Mouse (Mus musculus) E14TG2a.4 (cell line): ENCODE results near the gene Pde4d.

ENCODE experiments used
- CTCF ChIP-seq: conservative IDR thresholded peaks from 2 replicates; pipeline ENCODE4 v1.5.1; 2014; ENCODE audit warnings: low read length
- NANOG ChIP-seq: IDR thresholded peaks from 2 replicates; pipeline ENCODE4 v1.6.1; 2014; ENCODE audit warnings: borderline replicate concordance, low read length, mixed read lengths

DNA sequence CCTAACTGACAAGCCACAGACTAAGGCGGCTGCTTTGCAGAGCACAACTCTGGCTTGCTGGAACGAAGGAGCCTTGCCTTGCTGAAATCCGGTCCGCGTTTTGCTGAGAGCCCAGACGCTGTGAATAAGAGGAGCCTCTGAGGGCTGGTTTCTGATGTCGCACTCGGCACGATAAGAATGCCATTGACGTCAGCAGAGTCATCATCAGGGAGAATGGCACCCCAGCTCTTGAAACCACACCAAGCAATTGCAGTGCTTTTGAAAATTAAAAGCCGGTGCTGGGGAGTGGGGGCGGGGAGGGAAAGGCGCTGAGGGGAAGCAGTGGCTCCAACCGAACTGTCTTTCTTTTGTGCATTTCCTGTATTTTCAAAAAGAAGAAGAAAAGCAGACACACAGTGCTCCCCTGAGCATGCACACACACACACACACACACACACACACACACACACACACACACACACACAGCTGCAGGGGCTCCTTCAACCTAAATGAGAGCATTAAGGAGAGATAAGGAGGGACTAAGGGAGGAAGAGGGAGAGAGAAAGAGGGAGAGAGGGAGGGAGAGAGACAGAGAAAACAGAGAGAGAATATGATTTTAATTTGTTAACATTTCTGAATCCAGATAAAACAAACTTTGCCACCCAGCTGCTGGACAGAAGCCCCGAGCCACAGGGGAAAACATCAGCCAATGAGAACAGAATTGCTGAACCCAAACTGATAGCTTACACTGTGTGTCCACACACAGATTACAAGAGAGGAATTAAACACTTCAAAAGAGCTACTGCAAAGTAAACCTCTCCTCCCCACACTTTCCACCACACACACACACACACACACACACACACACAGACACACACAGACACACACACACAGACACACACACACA, 1372.9 kb downstream of the Pde4d start:
- no peak for TF ChIP-seq CTCF
- TF ChIP-seq NANOG, result no peak
